Mouse (Mus musculus) hindbrain, embryonic 11.5 days (tissue): ENCODE measurements at regions not wholly inside any gene's neighbourhood (a gene's known extent, or its start where the extent isn't known, plus 50 kb on each side); places are given as distances from the start of the nearest gene placed in this dataset.

Experiments
- ATAC-seq: fragments of 200-750 bp; cut with Nextera tagmentation; 2 replicates; pipeline ENCODE4 v1.8.0; 2017; ENCODE audit warnings: mild to moderate bottlenecking, moderate TSS enrichment, moderate library complexity; ENCODE audit not compliant: low FRiP score
- DNase-seq: peaks from one replicate; pipeline ENCODE4 v3.0.0-alpha.2; 2015; ENCODE audit warnings: low spot score
- H3K27ac ChIP-seq: fragments of 300-500 bp; sonication (generic); 2 replicates; pipeline ENCODE4 v1.5.1; 2014; ENCODE audit warnings: mild to moderate bottlenecking, low read depth, low read length
- H3K27me3 ChIP-seq: fragments of 300-500 bp; sonication (generic); 2 replicates; pipeline ENCODE4 v1.6.1; 2014; ENCODE audit warnings: mild to moderate bottlenecking, low read length, moderate library complexity, mixed read lengths; ENCODE audit not compliant: control insufficient read depth, insufficient read depth
- H3K36me3 ChIP-seq: fragments of 300-500 bp; sonication (generic); 2 replicates; pipeline ENCODE4 v1.6.1; 2014; ENCODE audit warnings: mild to moderate bottlenecking, low read length, moderate library complexity, mixed read lengths; ENCODE audit not compliant: control insufficient read depth, insufficient read depth
- H3K4me1 ChIP-seq: fragments of 300-500 bp; sonication (generic); replicated peaks from 2 replicates; pipeline ENCODE4 v1.6.1; 2014; ENCODE audit warnings: low read length, mixed read lengths; ENCODE audit not compliant: control insufficient read depth, insufficient read depth
- H3K4me2 ChIP-seq: fragments of 300-500 bp; sonication (generic); replicated peaks from 2 replicates; pipeline ENCODE4 v1.6.1; 2014; ENCODE audit warnings: mild to moderate bottlenecking, low read depth, low read length
- H3K4me3 ChIP-seq: fragments of 300-500 bp; sonication (generic); 2 replicates; pipeline ENCODE4 v1.5.1; 2014; ENCODE audit warnings: low read depth, low read length
- H3K9ac ChIP-seq: fragments of 300-500 bp; sonication (generic); 2 replicates; pipeline ENCODE4 v1.6.1; 2014; ENCODE audit warnings: low read depth, low read length
- H3K9me3 ChIP-seq: fragments of 300-500 bp; sonication (generic); 2 replicates; pipeline ENCODE4 v1.6.1; 2016; ENCODE audit warnings: low read length; ENCODE audit not compliant: control insufficient read depth
- WGBS: fragments of 180-500 bp; shearing (Covaris S2); extraction: QIAGEN DNeasy Blood & Tissue Kit; methylation state at CpG from one replicate; pipeline ENCODE4 v1.1.7; 2014; 5-methylcytosine and 5-hydroxymethylcytosine counted together

DNA sequence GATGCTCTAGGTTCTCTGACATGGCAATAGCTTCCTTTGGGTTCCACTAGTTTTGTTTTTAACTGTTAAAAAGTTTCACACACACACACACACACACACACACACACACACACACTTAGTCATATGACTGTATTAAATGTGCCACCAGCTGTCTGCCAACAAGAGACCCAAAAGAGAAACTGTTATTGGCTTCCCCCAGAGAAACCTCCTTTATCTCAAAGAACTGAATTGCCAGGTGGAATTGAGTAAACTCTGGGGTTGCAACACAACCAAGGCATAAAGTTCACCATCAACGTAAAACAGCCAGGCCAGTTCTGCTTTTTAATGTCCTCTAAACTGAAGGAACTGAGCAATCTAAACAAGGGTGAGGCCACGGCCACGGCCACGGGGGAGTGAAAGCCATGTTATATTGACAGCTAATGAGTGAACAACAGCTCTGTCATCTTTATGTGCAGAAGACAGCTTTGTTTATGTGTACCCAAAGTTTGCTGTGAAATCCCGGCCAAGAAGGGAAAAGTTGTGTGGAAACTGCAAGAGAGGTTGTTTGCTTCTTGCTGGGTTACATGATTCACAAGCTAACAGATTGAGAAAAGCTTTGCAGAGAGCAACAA, 69.3 kb downstream of the Btg1 start:
- ATAC-seq (no peak), DNase-seq (no peak)
- 77% methylated on average over 5 of the region's 5 CpGs for WGBS
- H3K27ac ChIP-seq, result no peak overlapping the region
- no peaks in the 10 kb centered on the region for H3K9me3 ChIP-seq
- no peak overlapping the region for H3K9ac ChIP-seq
- no peaks in the 10 kb centered on the region for H3K4me1 ChIP-seq
- no peaks in the 10 kb centered on the region for H3K27me3 ChIP-seq
- no peaks in the 10 kb centered on the region for H3K36me3 ChIP-seq
- no peak overlapping the region for H3K4me3 ChIP-seq
- no peak overlapping the region for H3K4me2 ChIP-seq

DNA sequence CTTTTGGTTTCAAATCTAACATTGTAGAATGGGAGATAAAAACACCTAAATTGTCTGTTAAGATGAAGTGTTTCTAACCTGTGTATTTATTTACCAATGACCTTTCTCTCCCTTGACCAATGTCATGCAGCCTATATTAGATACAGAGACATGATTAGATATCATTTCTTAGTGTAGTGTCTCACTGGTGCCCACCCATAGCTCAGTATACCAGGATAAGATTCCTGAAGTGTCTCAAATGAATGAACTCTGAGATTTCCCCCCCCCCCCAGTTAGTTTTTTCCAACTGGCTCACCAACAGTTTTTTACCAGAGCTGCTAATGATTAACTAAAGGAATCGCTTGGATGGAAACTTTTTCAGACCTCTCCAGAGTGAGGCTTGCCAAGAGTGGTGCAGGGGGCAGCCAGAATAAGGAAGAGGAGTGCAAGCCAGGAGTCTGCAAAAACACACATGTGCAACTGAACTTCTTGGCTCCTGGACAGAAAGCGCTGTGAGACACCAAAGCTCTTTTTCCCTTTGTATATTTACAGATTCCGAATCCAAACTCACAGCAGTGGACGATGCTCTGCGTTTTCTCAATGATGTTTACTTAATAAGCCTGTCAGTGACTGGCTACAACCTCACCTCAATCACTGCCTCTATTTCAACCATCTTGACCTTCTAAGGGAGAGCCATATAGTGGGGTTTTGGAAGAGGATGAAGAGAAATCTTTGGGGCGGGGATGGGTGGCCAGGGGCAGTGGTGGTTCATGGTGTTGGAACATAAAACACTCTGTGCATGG, 70.0 kb downstream of the Btg1 start:
- no peaks in the 10 kb centered on the region for H3K27me3 ChIP-seq
- no peaks in the 10 kb centered on the region for H3K4me1 ChIP-seq
- no peak for ATAC-seq
- no peaks in the 10 kb centered on the region for H3K9me3 ChIP-seq
- no peak overlapping the region for H3K4me2 ChIP-seq
- H3K27ac ChIP-seq, result no peak overlapping the region
- no peaks in the 10 kb centered on the region for H3K36me3 ChIP-seq
- no peak overlapping the region for H3K4me3 ChIP-seq
- 77% methylated on average over 6 of the region's 6 CpGs for WGBS
- no peak for DNase-seq
- no peak overlapping the region for H3K9ac ChIP-seq

DNA sequence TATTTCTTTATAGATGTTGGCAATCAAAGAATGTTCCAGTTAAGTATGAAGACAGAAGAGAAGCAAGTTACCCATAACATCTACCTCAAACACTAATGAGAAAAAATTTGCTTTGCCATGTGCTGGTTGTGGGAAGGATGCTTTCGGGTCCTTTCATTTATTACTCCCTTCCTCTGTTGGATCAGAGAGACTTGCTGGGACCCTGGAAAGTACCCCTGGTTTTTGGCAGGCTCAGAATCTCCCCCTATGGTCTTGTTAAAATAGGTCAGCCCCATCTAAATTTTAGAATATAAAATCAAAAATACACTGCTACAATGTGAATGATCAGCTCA, 70.6 kb downstream of the Btg1 start:
- no peak overlapping the region for H3K27ac ChIP-seq
- H3K9ac ChIP-seq, result no peak overlapping the region
- no peak for ATAC-seq
- H3K4me1 ChIP-seq, result no peaks in the 10 kb centered on the region
- no peaks in the 10 kb centered on the region for H3K9me3 ChIP-seq
- H3K4me2 ChIP-seq, result no peak overlapping the region
- no peak overlapping the region for H3K4me3 ChIP-seq
- H3K27me3 ChIP-seq, result no peaks in the 10 kb centered on the region
- WGBS, result 86% methylated on average over 1 of the region's 1 CpGs
- no peak for DNase-seq
- no peaks in the 10 kb centered on the region for H3K36me3 ChIP-seq

GRCm38 (mm10) chr10:96689976-96690867, 73.4 kb downstream of the Btg1 start:
- ATAC-seq, result no peak
- WGBS, result 81% methylated on average over 11 of the region's 11 CpGs

DNA sequence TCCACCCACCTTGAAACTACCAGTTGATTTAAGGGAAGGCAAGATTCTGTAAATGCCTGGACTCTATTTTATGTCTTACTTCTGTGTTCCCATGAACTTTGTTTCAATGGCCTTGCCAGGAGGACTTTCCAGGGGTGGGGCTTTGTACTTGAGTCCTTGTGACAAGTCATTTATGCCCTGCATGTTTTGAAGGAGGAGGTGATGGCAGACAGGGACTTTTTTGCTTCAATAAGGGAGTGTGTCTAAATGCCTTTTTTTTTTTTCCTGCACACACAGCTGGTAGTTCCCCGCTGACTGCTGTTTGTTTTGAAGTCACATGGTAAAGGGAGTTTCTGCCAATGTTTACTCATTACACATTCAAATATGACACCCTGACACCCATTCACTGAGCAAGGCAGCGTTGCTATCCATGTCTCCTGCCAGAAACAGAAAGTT, 74.1 kb downstream of the Btg1 start:
- Histone ChIP-seq H3K27ac (no peak overlapping the region), H3K4me1 (no peaks in the 10 kb centered on the region), H3K9ac (no peak overlapping the region), H3K9me3 (no peaks in the 10 kb centered on the region), H3K27me3 (no peaks in the 10 kb centered on the region), H3K4me3 (no peak overlapping the region), H3K4me2 (no peak overlapping the region), H3K36me3 (no peaks in the 10 kb centered on the region)
- 61% methylated on average over 2 of the region's 2 CpGs for WGBS
- DNase-seq (no peak), ATAC-seq (no peak)

More at GRCm38 (mm10) chr10:96689976-96690867, 73.4 kb downstream of the Btg1 start:
- H3K4me2 ChIP-seq, result no peak overlapping the region
- no peak overlapping the region for H3K4me3 ChIP-seq
- H3K4me1 ChIP-seq, result no peaks in the 10 kb centered on the region
- H3K9me3 ChIP-seq, result no peaks in the 10 kb centered on the region
- H3K9ac ChIP-seq, result no peak overlapping the region
- H3K27me3 ChIP-seq, result no peaks in the 10 kb centered on the region
- H3K36me3 ChIP-seq, result no peaks in the 10 kb centered on the region
- DNase-seq, result no peak
- no peak overlapping the region for H3K27ac ChIP-seq

- no peak overlapping the region for H3K4me2 ChIP-seq
- 87% methylated on average over 6 of the region's 6 CpGs for WGBS
- ATAC-seq, result no peak
Observed at GRCm38 (mm10) chr10:96691319-96691870, 74.6 kb downstream of the Btg1 start.

GRCm38 (mm10) chr10:96692821-96693220, 76.0 kb downstream of the Btg1 start:
- Histone ChIP-seq H3K9me3 (no peaks in the 10 kb centered on the region), H3K4me2 (no peak overlapping the region), H3K36me3 (no peaks in the 10 kb centered on the region), H3K27ac (no peak overlapping the region), H3K9ac (no peak overlapping the region), H3K27me3 (no peaks in the 10 kb centered on the region), H3K4me3 (no peak overlapping the region), H3K4me1 (no peaks in the 10 kb centered on the region)
- WGBS, result 88% methylated on average over 7 of the region's 7 CpGs
- DNase-seq, result no peak
- no peak for ATAC-seq

More at GRCm38 (mm10) chr10:96691319-96691870, 74.6 kb downstream of the Btg1 start:
- no peaks in the 10 kb centered on the region for H3K4me1 ChIP-seq
- no peak overlapping the region for H3K27ac ChIP-seq
- no peak for DNase-seq
- H3K27me3 ChIP-seq, result no peaks in the 10 kb centered on the region
- H3K9me3 ChIP-seq, result no peaks in the 10 kb centered on the region
- H3K36me3 ChIP-seq, result no peaks in the 10 kb centered on the region
- no peak overlapping the region for H3K4me3 ChIP-seq
- no peak overlapping the region for H3K9ac ChIP-seq

GRCm38 (mm10) chr10:96693766-96694165, 77.0 kb downstream of the Btg1 start:
- DNase-seq (no peak), ATAC-seq (no peak)
- H3K9ac ChIP-seq, result no peak overlapping the region
- no peak overlapping the region for H3K27ac ChIP-seq
- H3K36me3 ChIP-seq, result no peaks in the 10 kb centered on the region
- H3K4me3 ChIP-seq, result no peak overlapping the region
- no peaks in the 10 kb centered on the region for H3K27me3 ChIP-seq
- H3K9me3 ChIP-seq, result no peaks in the 10 kb centered on the region
- H3K4me2 ChIP-seq, result no peak overlapping the region
- H3K4me1 ChIP-seq, result no peaks in the 10 kb centered on the region
- WGBS, result 89% methylated on average over 6 of the region's 6 CpGs
